Mouse (Mus musculus): ENCODE data around the gene Ptpn23.

GRCm38 (mm10) chr9:110350188-110350587, 57.8 kb downstream of the Ptpn23 start:
- TF ChIP-seq CTCF (IDR thresholded peaks at IDR 0.05; ENCODE audit: extremely low read depth, insufficient read depth, low read length) (no peak), POLR2A (IDR thresholded peaks at IDR 0.05; ENCODE audit: extremely low read depth, insufficient read depth, low read length) (no peak)

All from cortical plate, adult 2 months (tissue).